Mouse (Mus musculus): Measurements from ENCODE around the gene Msi1. TPM values are rescaled to one million over a fixed set of nuclear protein-coding genes. Genes with fewer than 3 reads are reported as not detected.
"Not testable (repeated sequence)": the region's sequence is repeated elsewhere in the genome, so short reads cannot be mapped to it uniquely, and the experiment has no call there.

The Msi1 gene
- total RNA-seq, 2 experiments from 2014 or later, result not detected

GRCm38 (mm10) chr5:115487353-115487752 lies 58.0 kb downstream of the Msi1 start:
- no peak for ATAC-seq (replicated peaks; ENCODE audit: poor library complexity, severe bottlenecking)

- no peak for ATAC-seq (replicated peaks; ENCODE audit: poor library complexity, severe bottlenecking)
Measured at GRCm38 (mm10) chr5:115487942-115488580, 58.7 kb downstream of the Msi1 start.

- ATAC-seq (replicated peaks; ENCODE audit: poor library complexity, severe bottlenecking), result no peak; the same call in none of the 2 replicates
Measured at GRCm38 (mm10) chr5:115488841-115489698, 59.7 kb downstream of the Msi1 start.

- peak; percentile 72 for ATAC-seq (replicated peaks; ENCODE audit: poor library complexity, severe bottlenecking)
Measured at GRCm38 (mm10) chr5:115489699-115490637, 60.6 kb downstream of the Msi1 start.

GRCm38 (mm10) chr5:115490638-115491000 lies 61.2 kb downstream of the Msi1 start:
- ATAC-seq (replicated peaks; ENCODE audit: poor library complexity, severe bottlenecking), result peak; percentile 5

- no peak for ATAC-seq (replicated peaks; ENCODE audit: poor library complexity, severe bottlenecking)
Measured at GRCm38 (mm10) chr5:115491076-115491475, 61.7 kb downstream of the Msi1 start.

GRCm38 (mm10) chr5:115491771-115492322 lies 62.4 kb downstream of the Msi1 start:
- peak; percentile 44 for ATAC-seq (replicated peaks; ENCODE audit: poor library complexity, severe bottlenecking)

- no peak for ATAC-seq (replicated peaks; ENCODE audit: poor library complexity, severe bottlenecking)
Measured at GRCm38 (mm10) chr5:115492711-115493335, 63.4 kb downstream of the Msi1 start.

GRCm38 (mm10) chr5:115493441-115493840 lies 64.0 kb downstream of the Msi1 start:
- ATAC-seq (replicated peaks; ENCODE audit: poor library complexity, severe bottlenecking), result no peak

- not testable (repeated sequence) for ATAC-seq (replicated peaks; ENCODE audit: poor library complexity, severe bottlenecking)
Measured at GRCm38 (mm10) chr5:115495618-115496017, 66.2 kb downstream of the Msi1 start.

GRCm38 (mm10) chr5:115497033-115497432 lies 67.6 kb downstream of the Msi1 start:
- ATAC-seq (replicated peaks; ENCODE audit: poor library complexity, severe bottlenecking), result no peak

GRCm38 (mm10) chr5:115498307-115499240 lies 69.2 kb downstream of the Msi1 start:
- no peak for ATAC-seq (replicated peaks; ENCODE audit: poor library complexity, severe bottlenecking)

GRCm38 (mm10) chr5:115500383-115500935 lies 71.1 kb downstream of the Msi1 start:
- peak; percentile 97 for ATAC-seq (replicated peaks; ENCODE audit: poor library complexity, severe bottlenecking)

- no peak for ATAC-seq (replicated peaks; ENCODE audit: poor library complexity, severe bottlenecking)
Measured at GRCm38 (mm10) chr5:115503035-115503434, 73.6 kb downstream of the Msi1 start.
